Mouse (Mus musculus): ENCODE data around the gene Gm11487. TPM values are rescaled to one million over a fixed set of nuclear protein-coding genes. Genes with fewer than 3 reads are reported as not detected.
"Not testable (repeated sequence)": the region's sequence is repeated elsewhere in the genome, so short reads cannot be mapped to it uniquely, and the experiment has no call there.

The Gm11487 gene
- polyA plus RNA-seq (2015; fragmentation: Nextera tagmentation; extraction: Ambion mirVana), result not detected in 2 replicates

DNA sequence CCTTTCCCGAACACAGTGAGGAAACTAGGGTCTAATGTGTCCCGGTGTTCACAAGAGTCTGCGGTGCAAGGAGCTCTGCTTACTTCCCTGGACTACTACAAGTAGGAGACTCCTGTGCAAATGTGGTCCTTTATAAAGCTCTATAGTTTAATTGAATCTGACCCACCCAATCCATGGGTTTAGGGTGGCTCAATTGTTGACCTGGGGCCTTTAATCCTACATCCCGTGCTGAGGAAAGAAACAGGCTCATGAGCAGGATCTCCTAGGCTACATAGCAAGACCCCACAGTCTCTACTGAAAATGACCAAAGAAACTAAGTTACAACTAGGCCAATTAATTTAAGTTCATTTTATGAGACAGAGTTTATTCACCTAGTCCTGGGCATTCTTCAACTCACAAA, at the start of gene Gm11487:
Gene Gm11487, minus strand, starts transcription at position 101 of the 400 bp plus-strand sequence.
- not testable (repeated sequence) for H3K36me3 ChIP-seq (replicated peaks); H3K27me3 ChIP-seq; H3K4me2 ChIP-seq; ATAC-seq (ENCODE audit: insufficient read depth); H3K9me3 ChIP-seq (replicated peaks); H3K27ac ChIP-seq (replicated peaks); H3K4me1 ChIP-seq (replicated peaks); H3K4me3 ChIP-seq (replicated peaks); H3K9ac ChIP-seq
- 63% methylated on average over 4 of the region's 4 CpGs for WGBS (ENCODE audit: insufficient replicate concordance)

- Histone ChIP-seq H3K9ac (no peak overlapping the region), H3K4me3 (replicated peaks) (no peak overlapping the region), H3K27me3 (no peaks in the 10 kb centered on the region), H3K4me2 (no peak overlapping the region), H3K27ac (replicated peaks) (no peak overlapping the region), H3K4me1 (replicated peaks) (no peaks in the 10 kb centered on the region), H3K36me3 (replicated peaks) (no peaks in the 10 kb centered on the region), H3K9me3 (replicated peaks) (no peaks in the 10 kb centered on the region)
- 47% methylated on average over 7 of the region's 7 CpGs for WGBS (ENCODE audit: insufficient replicate concordance)
- no peak for ATAC-seq (ENCODE audit: insufficient read depth)
Measured at GRCm38 (mm10) chr4:73444715-73445114, 39.8 kb upstream of the Gm11487 start.

- Histone ChIP-seq H3K27ac (replicated peaks) (no peak overlapping the region), H3K4me2 (no peak overlapping the region), H3K4me3 (replicated peaks) (no peak overlapping the region), H3K27me3 (no peaks in the 10 kb centered on the region), H3K9me3 (replicated peaks) (no peaks in the 10 kb centered on the region), H3K36me3 (replicated peaks) (no peaks in the 10 kb centered on the region), H3K9ac (no peak overlapping the region), H3K4me1 (replicated peaks) (no peaks in the 10 kb centered on the region)
- 41% methylated on average over 1 of the region's 1 CpGs for WGBS (ENCODE audit: insufficient replicate concordance)
- ATAC-seq (ENCODE audit: insufficient read depth), result no peak
Measured at GRCm38 (mm10) chr4:73442568-73442967, 37.7 kb upstream of the Gm11487 start.

- Histone ChIP-seq H3K4me2 (no peak overlapping the region), H3K4me3 (replicated peaks) (no peak overlapping the region), H3K36me3 (replicated peaks) (no peaks in the 10 kb centered on the region), H3K27me3 (no peaks in the 10 kb centered on the region), H3K4me1 (replicated peaks) (no peaks in the 10 kb centered on the region), H3K9me3 (replicated peaks) (no peaks in the 10 kb centered on the region), H3K9ac (no peak overlapping the region), H3K27ac (replicated peaks) (no peak overlapping the region)
- WGBS (ENCODE audit: insufficient replicate concordance), result 56% methylated on average over 3 of the region's 3 CpGs
- ATAC-seq (ENCODE audit: insufficient read depth), result no peak
Measured at GRCm38 (mm10) chr4:73425903-73426302, 21.0 kb upstream of the Gm11487 start.

DNA sequence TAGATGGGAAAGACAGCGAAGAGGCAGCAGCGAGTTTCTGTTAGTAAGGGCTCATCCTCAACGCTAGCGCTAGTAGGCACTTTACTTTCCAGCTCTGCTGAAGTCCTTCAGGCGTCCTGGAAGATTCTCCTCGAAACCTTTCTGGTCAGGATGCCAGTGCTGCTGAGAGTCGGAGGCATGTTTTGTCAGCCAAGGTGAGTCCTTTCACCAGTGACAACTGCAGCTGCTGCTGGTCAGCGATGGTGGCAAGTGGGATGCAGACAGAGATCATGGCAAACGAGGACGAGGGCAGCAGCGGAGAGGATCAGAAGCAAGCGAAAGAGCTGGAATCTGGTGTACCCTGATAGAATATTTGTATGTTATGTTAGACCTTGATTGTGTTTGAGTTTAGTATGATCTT, 18.2 kb upstream of the Gm11487 start:
- Histone ChIP-seq H3K4me2 (no peak overlapping the region), H3K4me1 (replicated peaks) (no peaks in the 10 kb centered on the region), H3K27me3 (no peaks in the 10 kb centered on the region), H3K27ac (replicated peaks) (no peak overlapping the region), H3K9ac (no peak overlapping the region), H3K36me3 (replicated peaks) (no peaks in the 10 kb centered on the region), H3K9me3 (replicated peaks) (no peaks in the 10 kb centered on the region), H3K4me3 (replicated peaks) (no peak overlapping the region)
- 73% methylated on average over 12 of the region's 12 CpGs for WGBS (ENCODE audit: insufficient replicate concordance)
- ATAC-seq (ENCODE audit: insufficient read depth), result no peak

DNA sequence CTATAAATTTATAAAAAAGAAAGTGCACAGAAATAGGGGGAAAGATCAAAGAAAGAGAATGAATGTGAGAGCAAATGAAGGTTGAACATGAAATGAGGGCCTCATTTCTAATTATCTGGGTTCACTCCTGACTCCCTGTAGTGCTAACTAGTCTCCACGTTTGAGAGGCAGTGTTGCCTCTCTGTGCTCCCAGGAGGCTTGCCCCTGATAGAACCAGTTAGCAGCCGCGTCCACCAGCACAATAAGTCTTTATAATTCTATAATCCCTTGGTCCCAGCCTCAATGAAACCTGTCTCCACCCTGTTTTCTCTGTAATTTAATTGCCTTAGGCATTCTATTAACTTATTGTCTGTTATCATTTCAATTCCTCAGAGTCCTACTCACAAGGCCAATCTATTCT, 38.3 kb downstream of the Gm11487 start:
- Histone ChIP-seq H3K4me2 (no peak overlapping the region), H3K27me3 (no peaks in the 10 kb centered on the region), H3K9me3 (replicated peaks) (no peaks in the 10 kb centered on the region), H3K4me3 (replicated peaks) (no peak overlapping the region), H3K27ac (replicated peaks) (no peak overlapping the region), H3K9ac (no peak overlapping the region), H3K36me3 (replicated peaks) (no peaks in the 10 kb centered on the region), H3K4me1 (replicated peaks) (no peaks in the 10 kb centered on the region)
- WGBS (ENCODE audit: insufficient replicate concordance), result 42% methylated on average over 3 of the region's 3 CpGs
- no peak for ATAC-seq (ENCODE audit: insufficient read depth)

Other genes starting within 250 kb of the Gm11487 start
- not detected in 2 replicates for gene Gm11238, start 202.8 kb upstream of the Gm11487 start, polyA plus RNA-seq (2015; fragmentation: Nextera tagmentation; extraction: Ambion mirVana)
- gene Gm11237, start 217.9 kb upstream of the Gm11487 start, polyA plus RNA-seq (2015; fragmentation: Nextera tagmentation; extraction: Ambion mirVana), result not detected in 2 replicates
- gene Gm11236, start 233.0 kb upstream of the Gm11487 start, polyA plus RNA-seq (2015; fragmentation: Nextera tagmentation; extraction: Ambion mirVana), result not detected in 2 replicates

All from liver, embryonic 15.5 days (tissue).